Mouse (Mus musculus) CH12.LX (cell line): ENCODE measurements around the gene Abca7. TPM values are rescaled to one million over a fixed set of nuclear protein-coding genes. Genes with fewer than 3 reads are reported as not detected.

ENCODE experiments used
- DNase-seq: peaks from one replicate; pipeline ENCODE4 v3.0.0-alpha.2; 2013; ENCODE audit errors: extremely low read depth
- H3K27ac ChIP-seq: 2 replicates; pipeline ENCODE4 v1.5.1; 2012; ENCODE audit warnings: low read depth, mild to moderate bottlenecking, control low read depth, moderate library complexity; ENCODE audit not compliant: insufficient read depth
- H3K27me3 ChIP-seq: replicated peaks from 2 replicates; pipeline ENCODE3; 2012; ENCODE audit warnings: inconsistent platforms
- H3K36me3 ChIP-seq, 2 experiments: replicated peaks in 1 of 2; 2 replicates each; pipeline versions ENCODE3 to v1.6.1; 2012; ENCODE audit warnings: inconsistent platforms in 1 of 2, low read length in 1 of 2, mild to moderate bottlenecking in 1 of 2, mixed read lengths in 1 of 2, moderate library complexity in 1 of 2; ENCODE audit not compliant: control insufficient read depth in 1 of 2, insufficient read depth in 1 of 2
- H3K4me1 ChIP-seq, 2 experiments: 2 replicates each; pipeline ENCODE4 v1.6.1; 2012; ENCODE audit warnings: inconsistent platforms in 1 of 2, moderate library complexity in 1 of 2; ENCODE audit not compliant: insufficient read depth in 2 of 2, control insufficient read depth in 1 of 2
- H3K4me2 ChIP-seq: 2 replicates; pipeline ENCODE4 v1.6.1; 2012; ENCODE audit warnings: low read depth, mild to moderate bottlenecking, control low read depth; ENCODE audit not compliant: poor library complexity, insufficient read depth, severe bottlenecking
- H3K4me3 ChIP-seq, 3 experiments: fragments of 150-350 bp in 1 of 3; sonication (generic) in 1 of 3; replicated peaks in 1 of 3; 2 replicates each; pipeline versions ENCODE3 to v1.5.1; 2011 to 2012; ENCODE audit warnings: low read depth in 2 of 3, low read length in 2 of 3, mild to moderate bottlenecking in 2 of 3, moderate library complexity in 2 of 3, control low read depth in 1 of 3, improper control_type of control experiment in 1 of 3, inconsistent platforms in 1 of 3, mixed read lengths in 1 of 3; ENCODE audit not compliant: poor library complexity in 1 of 3
- H3K79me2 ChIP-seq: replicated peaks from 2 replicates; pipeline ENCODE4 v1.6.1; 2012; ENCODE audit warnings: mild to moderate bottlenecking, moderate library complexity; ENCODE audit not compliant: control insufficient read depth, poor library complexity, insufficient read depth, severe bottlenecking; ENCODE audit errors: extremely low read depth
- H3K9ac ChIP-seq: 2 replicates; pipeline ENCODE4 v1.6.1; 2012; ENCODE audit warnings: low read depth, mild to moderate bottlenecking, control low read depth, moderate library complexity; ENCODE audit not compliant: insufficient read depth
- H3K9me3 ChIP-seq: replicated peaks from 2 replicates; pipeline ENCODE3; 2012; ENCODE audit warnings: low read length, inconsistent platforms, mixed read lengths
- CHD2 ChIP-seq: IDR thresholded peaks from 2 replicates; pipeline ENCODE4 v1.6.1; 2011; ENCODE audit warnings: low read length, improper control_type of control experiment
- CTCF ChIP-seq, 2 experiments: IDR thresholded peaks in 1 of 2; conservative IDR thresholded peaks in 1 of 2; 2 replicates each; pipeline ENCODE4 v1.5.1; 2011 to 2012; ENCODE audit warnings: low read depth in 2 of 2, low read length in 2 of 2, improper control_type of control experiment in 1 of 2, inconsistent platforms in 1 of 2, mild to moderate bottlenecking in 1 of 2, moderate library complexity in 1 of 2
- ELF1 ChIP-seq: IDR thresholded peaks from 2 replicates; pipeline ENCODE4 v1.6.1; 2014; ENCODE audit warnings: low read depth, mild to moderate bottlenecking, inconsistent platforms, low read length, improper control_type of control experiment
- EP300 ChIP-seq: IDR thresholded peaks from 2 replicates; pipeline ENCODE4 v1.6.1; 2011; ENCODE audit warnings: low read length, improper control_type of control experiment
- IRF4 ChIP-seq: IDR thresholded peaks from 2 replicates; pipeline ENCODE4 v1.6.1; 2014; ENCODE audit warnings: low read depth, mild to moderate bottlenecking, inconsistent platforms, low read length, improper control_type of control experiment
- JUN ChIP-seq: IDR thresholded peaks from 2 replicates; pipeline ENCODE4 v1.6.1; 2011; ENCODE audit warnings: low read depth, mild to moderate bottlenecking, low read length, improper control_type of control experiment, moderate library complexity; ENCODE audit not compliant: insufficient read depth
- MAFK ChIP-seq: IDR thresholded peaks from 2 replicates; pipeline ENCODE4 v1.6.1; 2011; ENCODE audit warnings: low read length, improper control_type of control experiment; ENCODE audit not compliant: insufficient replicate concordance
- MAX ChIP-seq: IDR thresholded peaks from 2 replicates; pipeline ENCODE4 v1.6.1; 2011; ENCODE audit warnings: low read length, improper control_type of control experiment
- MEF2A ChIP-seq: IDR thresholded peaks from 2 replicates; pipeline ENCODE4 v1.6.1; 2014; ENCODE audit warnings: low read depth, mild to moderate bottlenecking, inconsistent platforms, low read length, improper control_type of control experiment, borderline replicate concordance
- MXI1 ChIP-seq: IDR thresholded peaks from 2 replicates; pipeline ENCODE4 v1.6.1; 2011; ENCODE audit warnings: mild to moderate bottlenecking, low read depth, low read length, improper control_type of control experiment
- MYC ChIP-seq: IDR thresholded peaks from 2 replicates; pipeline ENCODE4 v1.6.1; 2011; ENCODE audit warnings: low read depth, mild to moderate bottlenecking, improper control_type of control experiment, low read length
- NELFE ChIP-seq: IDR thresholded peaks from 2 replicates; pipeline ENCODE4 v1.6.1; 2011; ENCODE audit warnings: low read depth, low read length, improper control_type of control experiment
- NRF1 ChIP-seq: IDR thresholded peaks from 2 replicates; pipeline ENCODE4 v1.6.1; 2014; ENCODE audit warnings: low read depth, mild to moderate bottlenecking, inconsistent platforms, low read length, improper control_type of control experiment, moderate library complexity
- PAX5 ChIP-seq: IDR thresholded peaks from 2 replicates; pipeline ENCODE4 v1.6.1; 2012; ENCODE audit warnings: low read length, inconsistent platforms, mixed read lengths
- POLR2A ChIP-seq: IDR thresholded peaks from 2 replicates; pipeline ENCODE4 v1.6.1; 2011; ENCODE audit warnings: low read depth, mild to moderate bottlenecking, improper control_type of control experiment, low read length
- POLR2AphosphoS2 ChIP-seq: IDR thresholded peaks from 2 replicates; pipeline ENCODE4 v1.6.1; 2011; ENCODE audit warnings: low read depth, low read length, improper control_type of control experiment
- RAD21 ChIP-seq: IDR thresholded peaks from 2 replicates; pipeline ENCODE4 v1.6.1; 2011; ENCODE audit warnings: low read depth, mild to moderate bottlenecking, low read length, improper control_type of control experiment, moderate library complexity
- RCOR1 ChIP-seq: conservative IDR thresholded peaks from 2 replicates; pipeline ENCODE4 v1.6.1; 2012; ENCODE audit warnings: low read depth, mild to moderate bottlenecking, inconsistent platforms, low read length, improper control_type of control experiment
- SMC3 ChIP-seq: IDR thresholded peaks from 2 replicates; pipeline ENCODE4 v1.6.1; 2011; ENCODE audit warnings: low read depth, low read length, improper control_type of control experiment
- TCF12 ChIP-seq: IDR thresholded peaks from 2 replicates; pipeline ENCODE4 v1.6.1; 2014; ENCODE audit warnings: low read depth, mild to moderate bottlenecking, inconsistent platforms, low read length, improper control_type of control experiment
- USF1 ChIP-seq: IDR thresholded peaks from 2 replicates; pipeline ENCODE4 v1.6.1; 2014; ENCODE audit warnings: low read depth, mild to moderate bottlenecking, inconsistent platforms, low read length, improper control_type of control experiment
- ZC3H11A ChIP-seq: IDR thresholded peaks from 2 replicates; pipeline ENCODE4 v1.6.1; 2012; ENCODE audit warnings: low read depth, mild to moderate bottlenecking, inconsistent platforms, low read length, improper control_type of control experiment
- ZKSCAN1 ChIP-seq: IDR thresholded peaks from 2 replicates; pipeline ENCODE4 v1.6.1; 2012; ENCODE audit warnings: low read depth, inconsistent platforms, low read length, improper control_type of control experiment, borderline replicate concordance
- dilution Hi-C: fragments of 300-500 bp; cut with MboI; formaldehyde crosslinking; loops from 2 replicates; pipeline ENCODE4 v1.14.3; 2020; ENCODE audit warnings: low sequenced_read_pairs; ENCODE audit not compliant: extremely low pct_unique_long_range_greater_than_20kb, extremely low pct_ligation_motif_present
- in situ Hi-C: fragments of 300-500 bp; cut with MboI; formaldehyde crosslinking; loops from 3 replicates; pipeline ENCODE4 v1.14.3; 2019; ENCODE audit warnings: low sequenced_read_pairs, low pct_ligation_motif_present, low pct_unique_long_range_greater_than_20kb, mixed read lengths
- polyA plus RNA-seq: library from polyadenylated mRNA; unstranded; fragments of >175 nt; gene quantifications from 2 replicates; pipeline ENCODE4 v1.2.1, GENCODE M21; 2012; ENCODE audit warnings: low read depth; ENCODE audit not compliant: insufficient read length
- total RNA-seq, 2 experiments: library from RNA; depleted of rRNA; stranded (reverse); fragments of 300-350 nt in 1 of 2; fragments of >200 nt in 1 of 2; gene quantifications; 2 replicates each; pipeline ENCODE4 v1.2.3; 2012 to 2014

Abca7 gene
- total and polyA plus RNA-seq, 3 experiments = 2.3 to 7.0 (median 6.1) TPM

- dilution Hi-C loops (no loop called here), in situ Hi-C loops (no loop called here)
- no peak overlapping the region for H3K9ac ChIP-seq
- no peak overlapping the region for H3K27ac ChIP-seq
- no peaks in the 10 kb centered on the region for H3K27me3 ChIP-seq
- no peak overlapping the region for H3K4me3 ChIP-seq
- H3K36me3 ChIP-seq = peaks cover 66 to 83% of the 10 kb centered on the region in 2 experiments
- peaks cover 17% of the 10 kb centered on the region; the same call in 1 of the 2 replicates for H3K79me2 ChIP-seq
- H3K4me2 ChIP-seq = no peak overlapping the region
- TF ChIP-seq POLR2AphosphoS2 = no peak
- no peak for TF ChIP-seq CTCF (conservative IDR thresholded peaks at IDR 0.05 in 1 of 2, IDR thresholded peaks at IDR 0.05 in 1 of 2; ENCODE audit: low read depth in 2 of 2, low read length in 2 of 2)
- no peak for TF ChIP-seq ZKSCAN1
- TF ChIP-seq CHD2 = no peak
- TF ChIP-seq MYC = no peak
- no peak for TF ChIP-seq ELF1
- no peak for TF ChIP-seq POLR2A
- no peak for TF ChIP-seq TCF12
- TF ChIP-seq JUN = no peak
- TF ChIP-seq MAX = no peak
- TF ChIP-seq RCOR1 = no peak
- TF ChIP-seq NELFE = no peak
- TF ChIP-seq MAFK = no peak
- no peak for TF ChIP-seq PAX5
- no peak for TF ChIP-seq USF1
- TF ChIP-seq EP300 = no peak
- H3K4me1 ChIP-seq = peaks cover 25 to 64% of the 10 kb centered on the region in 2 experiments
- H3K9me3 ChIP-seq = no peaks in the 10 kb centered on the region
- DNase-seq = no peak
Observed at GRCm38 (mm10) chr10:79950661-79951060, 45.6 kb upstream of the Abca7 start.

DNA sequence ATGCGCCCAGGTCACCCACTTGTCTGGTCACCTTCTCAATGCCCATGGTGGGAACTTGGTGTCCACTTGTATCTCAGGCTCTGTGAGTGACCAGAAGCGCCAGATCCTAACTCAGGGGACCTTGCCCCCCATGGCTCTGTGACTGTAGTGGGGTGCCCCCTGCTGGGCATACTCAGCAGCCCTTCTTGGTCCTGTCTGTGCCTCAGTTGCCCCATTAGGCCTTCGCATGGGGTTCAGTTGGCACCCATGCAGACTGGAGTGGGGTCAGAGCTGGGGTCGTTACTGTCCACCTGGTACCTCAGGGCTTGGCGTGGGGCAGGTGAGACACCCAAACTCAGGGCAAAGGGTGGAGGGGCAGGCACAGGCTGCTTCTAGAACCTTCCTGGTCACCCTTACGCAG lies 42.3 kb upstream of the Abca7 start:
- H3K27me3 ChIP-seq = no peaks in the 10 kb centered on the region
- in situ Hi-C loops = no loop called here
- H3K4me3 ChIP-seq = no peak overlapping the region
- TF ChIP-seq ZC3H11A (0 out of 2 replicates have a peak, but pooled peaks have one; percentile 14), MXI1 (no peak), SMC3 (peak; percentile 79), IRF4 (peak; percentile 5; the same call in 1 of the 2 replicates), RAD21 (peak; percentile 69), MEF2A (peak; percentile 21; the same call in 1 of the 2 replicates), NRF1 (no peak), CTCF (conservative IDR thresholded peaks at IDR 0.05 in 1 of 2, IDR thresholded peaks at IDR 0.05 in 1 of 2; ENCODE audit: low read depth in 2 of 2, low read length in 2 of 2) (peak; percentile 25 to 75; a peak in 3 of 4 replicates)
- no peak overlapping the region for H3K9ac ChIP-seq
- peaks cover 28 to 57% of the 10 kb centered on the region in 2 experiments for H3K4me1 ChIP-seq
- dilution Hi-C loops = no loop called here
- H3K9me3 ChIP-seq = no peaks in the 10 kb centered on the region
- DNase-seq = no peak
- H3K79me2 ChIP-seq = no peaks in the 10 kb centered on the region
- no peak overlapping the region for H3K4me2 ChIP-seq
- no peak overlapping the region for H3K27ac ChIP-seq
- H3K36me3 ChIP-seq = peaks cover 40 to 53% of the 10 kb centered on the region in 2 experiments
